Mouse (Mus musculus): ENCODE results near the gene Kansl1. TPM values are rescaled to one million over a fixed set of nuclear protein-coding genes. Genes with fewer than 3 reads are reported as not detected.

Gene Kansl1
- polyA plus RNA-seq, 1 experiment from 2014 or later, result 23.0 TPM

GRCm38 (mm10) chr11:104387284-104387683, 81.4 kb downstream of the Kansl1 start:
- Histone ChIP-seq H3K4me3 (replicated peaks) (no peak overlapping the region), H3K4me1 (no peaks in the 10 kb centered on the region), H3K4me2 (no peak overlapping the region), H3K27me3 (no peaks in the 10 kb centered on the region), H3K9me3 (replicated peaks) (no peaks in the 10 kb centered on the region), H3K9ac (no peak overlapping the region), H3K27ac (no peak overlapping the region), H3K36me3 (no peaks in the 10 kb centered on the region)
- no peak for ATAC-seq (replicated peaks; ENCODE audit: low FRiP score)
- 96% methylated on average over 1 of the region's 1 CpGs for WGBS

GRCm38 (mm10) chr11:104386595-104386994, 82.1 kb downstream of the Kansl1 start:
- no peak for ATAC-seq (replicated peaks; ENCODE audit: low FRiP score)
- Histone ChIP-seq H3K27me3 (no peaks in the 10 kb centered on the region), H3K4me1 (no peaks in the 10 kb centered on the region), H3K9me3 (replicated peaks) (no peaks in the 10 kb centered on the region), H3K9ac (no peak overlapping the region), H3K36me3 (no peaks in the 10 kb centered on the region), H3K27ac (no peak overlapping the region), H3K4me2 (no peak overlapping the region), H3K4me3 (replicated peaks) (no peak overlapping the region)
- 92% methylated on average over 1 of the region's 1 CpGs for WGBS

GRCm38 (mm10) chr11:104383167-104383810, 85.4 kb downstream of the Kansl1 start:
- Histone ChIP-seq H3K4me3 (replicated peaks) (no peak overlapping the region), H3K27ac (no peak overlapping the region), H3K36me3 (peaks cover 7% of the 10 kb centered on the region; the same call in 1 of the 2 replicates), H3K4me2 (no peak overlapping the region), H3K4me1 (no peaks in the 10 kb centered on the region), H3K9me3 (replicated peaks) (no peaks in the 10 kb centered on the region), H3K27me3 (no peaks in the 10 kb centered on the region), H3K9ac (no peak overlapping the region)
- 93% methylated on average over 2 of the region's 2 CpGs for WGBS
- ATAC-seq (replicated peaks; ENCODE audit: low FRiP score), result no peak

- Histone ChIP-seq H3K4me1 (no peaks in the 10 kb centered on the region), H3K4me3 (replicated peaks) (no peak overlapping the region), H3K36me3 (peaks cover 16% of the 10 kb centered on the region), H3K27ac (no peak overlapping the region), H3K27me3 (no peaks in the 10 kb centered on the region), H3K9ac (no peak overlapping the region), H3K9me3 (replicated peaks) (no peaks in the 10 kb centered on the region), H3K4me2 (no peak overlapping the region)
- WGBS, result 84% methylated on average over 4 of the region's 4 CpGs
- ATAC-seq (replicated peaks; ENCODE audit: low FRiP score), result no peak
Measured at GRCm38 (mm10) chr11:104381887-104382286, 86.8 kb downstream of the Kansl1 start.

- Histone ChIP-seq H3K4me1 (no peaks in the 10 kb centered on the region), H3K27me3 (no peaks in the 10 kb centered on the region), H3K27ac (no peak overlapping the region), H3K4me2 (no peak overlapping the region), H3K9ac (no peak overlapping the region), H3K36me3 (peaks cover 24% of the 10 kb centered on the region), H3K4me3 (replicated peaks) (no peak overlapping the region), H3K9me3 (replicated peaks) (no peaks in the 10 kb centered on the region)
- WGBS, result 84% methylated on average over 1 of the region's 1 CpGs
- no peak for ATAC-seq (replicated peaks; ENCODE audit: low FRiP score)
Measured at GRCm38 (mm10) chr11:104379635-104380034, 89.0 kb downstream of the Kansl1 start.

- no peak overlapping the region for H3K9ac ChIP-seq
- no peaks in the 10 kb centered on the region for H3K27me3 ChIP-seq
- H3K4me2 ChIP-seq, result no peak overlapping the region
- no peaks in the 10 kb centered on the region for H3K4me1 ChIP-seq
- no peaks in the 10 kb centered on the region for H3K9me3 ChIP-seq (replicated peaks)
- ATAC-seq (replicated peaks; ENCODE audit: low FRiP score), result no peak
- H3K36me3 ChIP-seq, result peaks cover 42% of the 10 kb centered on the region
- WGBS, result 90% methylated on average over 3 of the region's 3 CpGs
- H3K4me3 ChIP-seq (replicated peaks), result no peak overlapping the region
- no peak overlapping the region for H3K27ac ChIP-seq
Measured at GRCm38 (mm10) chr11:104376291-104376690, 92.4 kb downstream of the Kansl1 start.

GRCm38 (mm10) chr11:104367486-104368190, 101.0 kb downstream of the Kansl1 start:
- Histone ChIP-seq H3K4me1 (no peaks in the 10 kb centered on the region), H3K27ac (no peak overlapping the region), H3K4me3 (replicated peaks) (no peak overlapping the region), H3K27me3 (no peaks in the 10 kb centered on the region), H3K4me2 (no peak overlapping the region), H3K9ac (no peak overlapping the region), H3K9me3 (replicated peaks) (no peaks in the 10 kb centered on the region), H3K36me3 (peaks cover 54% of the 10 kb centered on the region)
- WGBS, result 86% methylated on average over 5 of the region's 5 CpGs
- no peak for ATAC-seq (replicated peaks; ENCODE audit: low FRiP score)

- no peak for ATAC-seq (replicated peaks; ENCODE audit: low FRiP score)
- WGBS, result 97% methylated on average over 2 of the region's 2 CpGs
- no peak overlapping the region for H3K4me3 ChIP-seq (replicated peaks)
Measured at GRCm38 (mm10) chr11:104363823-104364600, 104.6 kb downstream of the Kansl1 start.

GRCm38 (mm10) chr11:104362704-104363103, 106.0 kb downstream of the Kansl1 start:
- Histone ChIP-seq H3K36me3 (peaks cover 50% of the 10 kb centered on the region), H3K27me3 (no peaks in the 10 kb centered on the region), H3K9me3 (replicated peaks) (no peaks in the 10 kb centered on the region), H3K4me2 (no peak overlapping the region), H3K9ac (no peak overlapping the region), H3K4me3 (replicated peaks) (no peak overlapping the region), H3K4me1 (no peaks in the 10 kb centered on the region), H3K27ac (no peak overlapping the region)
- ATAC-seq (replicated peaks; ENCODE audit: low FRiP score), result no peak
- WGBS, result 90% methylated on average over 1 of the region's 1 CpGs

More at GRCm38 (mm10) chr11:104363823-104364600, 104.6 kb downstream of the Kansl1 start:
- no peak overlapping the region for H3K9ac ChIP-seq
- no peaks in the 10 kb centered on the region for H3K9me3 ChIP-seq (replicated peaks)
- H3K4me2 ChIP-seq, result no peak overlapping the region
- peaks cover 63% of the 10 kb centered on the region for H3K36me3 ChIP-seq
- H3K27ac ChIP-seq, result 0 out of 2 replicates have a peak overlapping the region, but pooled peaks have one; percentile 45
- no peaks in the 10 kb centered on the region for H3K27me3 ChIP-seq
- no peaks in the 10 kb centered on the region for H3K4me1 ChIP-seq

GRCm38 (mm10) chr11:104361790-104362189, 106.9 kb downstream of the Kansl1 start:
- Histone ChIP-seq H3K4me2 (no peak overlapping the region), H3K27ac (no peak overlapping the region), H3K9ac (no peak overlapping the region), H3K27me3 (no peaks in the 10 kb centered on the region), H3K4me1 (no peaks in the 10 kb centered on the region), H3K4me3 (replicated peaks) (no peak overlapping the region), H3K36me3 (peaks cover 51% of the 10 kb centered on the region), H3K9me3 (replicated peaks) (no peaks in the 10 kb centered on the region)
- ATAC-seq (replicated peaks; ENCODE audit: low FRiP score), result no peak
- WGBS, result 47% methylated on average over 2 of the region's 2 CpGs

- Histone ChIP-seq H3K4me1 (no peaks in the 10 kb centered on the region), H3K27me3 (no peaks in the 10 kb centered on the region), H3K27ac (no peak overlapping the region), H3K36me3 (peaks cover 83% of the 10 kb centered on the region), H3K9me3 (replicated peaks) (no peaks in the 10 kb centered on the region), H3K4me2 (no peak overlapping the region), H3K9ac (no peak overlapping the region), H3K4me3 (replicated peaks) (no peak overlapping the region)
- ATAC-seq (replicated peaks; ENCODE audit: low FRiP score), result no peak
- 71% methylated on average over 3 of the region's 3 CpGs for WGBS
Measured at GRCm38 (mm10) chr11:104346931-104347330, 121.7 kb downstream of the Kansl1 start.

GRCm38 (mm10) chr11:104334946-104335345, 133.7 kb downstream of the Kansl1 start:
- Histone ChIP-seq H3K9ac (no peak overlapping the region), H3K36me3 (peaks cover 82% of the 10 kb centered on the region), H3K27me3 (no peaks in the 10 kb centered on the region), H3K4me1 (no peaks in the 10 kb centered on the region), H3K4me2 (no peak overlapping the region), H3K4me3 (replicated peaks) (no peak overlapping the region), H3K9me3 (replicated peaks) (no peaks in the 10 kb centered on the region), H3K27ac (no peak overlapping the region)
- WGBS, result 79% methylated on average over 13 of the region's 13 CpGs
- ATAC-seq (replicated peaks; ENCODE audit: low FRiP score), result no peak

Measured in kidney, embryonic 15.5 days (tissue).